Mouse (Mus musculus): ENCODE data around the gene Gltp. TPM values are rescaled to one million over a fixed set of nuclear protein-coding genes. Genes with fewer than 3 reads are reported as not detected.
A peak's percentile ranks its signal among the peaks of the same experiment; 100 is the strongest.

The Gltp gene
- total RNA-seq, 1 experiment from 2014 or later, result 75.9 TPM

DNA sequence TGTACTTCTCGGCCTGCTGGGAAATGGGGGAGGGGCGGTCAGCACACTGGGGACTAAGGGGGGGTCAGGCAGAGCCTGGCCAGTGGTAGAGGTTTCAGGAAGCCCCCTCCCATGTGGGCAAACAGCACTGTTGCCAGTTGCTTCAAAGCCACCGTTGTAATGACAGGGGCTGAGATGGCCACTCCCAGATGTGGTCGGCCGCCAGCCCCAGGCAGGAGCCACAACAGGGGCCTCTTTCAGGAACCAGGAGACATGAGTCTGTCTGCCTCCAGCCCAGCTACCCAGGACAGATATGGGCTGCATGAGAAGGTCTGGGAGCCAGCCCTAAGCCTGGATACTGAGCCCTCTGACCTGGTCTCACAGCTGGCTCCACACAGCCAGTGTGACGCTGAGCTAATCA is 45.9 kb downstream of the Gltp start:
- ATAC-seq (replicated peaks in 1 of 2; ENCODE audit: insufficient read depth in 1 of 2, low FRiP score in 2 of 2, low TSS enrichment in 1 of 2, low read depth in 1 of 2, poor library complexity in 2 of 2, severe bottlenecking in 2 of 2), result no peak

DNA sequence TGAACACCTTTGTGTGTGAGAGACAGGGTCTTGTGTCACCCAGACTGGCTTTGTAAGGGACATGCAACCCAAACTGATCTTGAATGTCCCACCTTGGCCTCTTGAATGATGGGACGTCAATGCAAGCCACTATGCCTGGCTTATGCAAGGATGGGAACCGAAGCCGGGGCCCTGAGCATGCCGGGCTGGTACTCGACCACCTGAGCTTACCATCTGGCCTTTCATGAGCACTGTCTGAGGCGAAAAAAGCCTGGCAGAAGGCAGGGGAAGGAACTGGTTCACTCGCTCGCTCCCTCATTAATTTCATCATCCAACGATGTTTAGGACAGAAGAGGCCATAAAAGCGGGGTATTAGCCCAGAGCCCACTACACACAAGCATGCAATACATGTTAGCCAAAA is 50.0 kb downstream of the Gltp start:
- ATAC-seq (replicated peaks in 1 of 2; ENCODE audit: insufficient read depth in 1 of 2, low FRiP score in 2 of 2, low TSS enrichment in 1 of 2, low read depth in 1 of 2, poor library complexity in 2 of 2, severe bottlenecking in 2 of 2), result no peak

DNA sequence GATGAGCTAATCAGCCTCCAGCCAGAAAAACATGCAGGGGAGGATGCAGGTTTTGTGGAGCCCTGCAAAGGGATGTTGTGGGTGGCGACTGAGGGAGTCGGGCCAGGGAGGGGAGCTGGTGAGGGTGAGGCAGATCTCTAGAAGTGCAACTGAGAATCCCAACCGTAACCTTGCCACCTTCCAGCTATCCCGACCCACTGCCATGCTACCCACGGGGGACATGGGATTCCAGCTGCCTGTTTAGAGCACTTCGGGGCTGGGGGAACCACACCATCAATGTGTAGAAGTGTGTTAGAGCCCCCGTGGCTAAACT is 51.2 kb downstream of the Gltp start:
- no peak for ATAC-seq (replicated peaks in 1 of 2; ENCODE audit: insufficient read depth in 1 of 2, low FRiP score in 2 of 2, low TSS enrichment in 1 of 2, low read depth in 1 of 2, poor library complexity in 2 of 2, severe bottlenecking in 2 of 2)

DNA sequence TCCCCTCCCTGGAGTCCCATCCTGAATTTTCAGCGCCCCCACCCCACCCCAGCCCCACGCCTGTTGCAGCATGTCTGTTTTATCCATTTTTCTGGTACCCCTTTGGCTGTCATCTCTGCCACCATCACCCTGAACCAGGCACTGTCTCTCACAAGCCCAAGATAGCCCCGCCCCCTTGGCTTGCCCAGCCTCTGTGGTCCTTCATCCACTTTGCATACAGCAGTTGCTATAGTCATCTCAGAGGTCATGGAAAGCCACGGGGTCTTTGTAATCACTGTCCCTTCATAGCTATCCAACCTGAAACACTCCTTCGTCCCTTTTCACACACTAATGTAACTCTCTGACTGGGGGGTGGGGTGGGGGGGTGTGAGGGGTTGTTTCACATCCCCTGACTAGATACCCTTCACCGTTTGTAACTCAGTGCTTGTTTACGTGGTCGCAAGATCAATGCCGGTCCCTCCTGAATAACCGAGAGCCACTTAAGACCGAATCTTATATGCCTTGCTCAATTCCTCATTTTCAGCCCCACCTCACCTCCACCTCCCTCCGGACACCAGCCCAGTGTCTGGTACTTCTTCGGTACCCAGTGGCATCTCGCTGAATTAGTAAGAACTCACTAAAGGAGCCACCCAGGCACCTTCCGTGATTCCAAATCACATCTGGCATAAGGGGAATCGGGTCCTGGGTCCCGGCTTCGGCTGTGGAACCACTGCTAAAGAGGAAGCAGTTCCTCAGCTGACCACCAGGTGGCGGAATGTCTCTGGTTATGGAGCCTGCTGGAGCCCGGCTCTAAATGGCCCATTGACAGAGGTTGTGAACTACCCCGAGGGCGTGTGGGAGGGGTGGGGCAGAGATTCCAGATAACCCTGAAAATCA is 51.8 kb downstream of the Gltp start:
- peak; percentile 87 to 90 for ATAC-seq (replicated peaks in 1 of 2; ENCODE audit: insufficient read depth in 1 of 2, low FRiP score in 2 of 2, low TSS enrichment in 1 of 2, low read depth in 1 of 2, poor library complexity in 2 of 2, severe bottlenecking in 2 of 2)

DNA sequence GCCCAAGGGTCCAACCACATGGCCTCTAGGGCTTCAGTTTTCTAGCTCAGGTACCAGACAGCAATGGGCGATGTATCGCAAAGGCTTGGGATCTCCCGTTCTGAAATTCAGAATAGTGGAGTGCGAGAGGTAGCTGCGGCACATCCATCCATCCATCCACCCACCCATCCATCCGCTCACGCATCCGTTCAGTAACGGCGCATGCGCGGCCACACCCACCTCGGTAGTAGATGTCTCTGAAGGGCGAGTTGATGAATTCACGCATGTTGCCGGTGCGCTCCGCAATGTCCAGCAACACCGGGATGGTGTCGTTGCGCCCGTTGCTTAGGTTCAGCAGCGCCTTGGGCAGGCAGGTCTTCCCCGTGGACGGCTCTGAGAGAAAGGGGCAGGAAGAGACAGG is 54.7 kb downstream of the Gltp start:
- ATAC-seq (replicated peaks in 1 of 2; ENCODE audit: insufficient read depth in 1 of 2, low FRiP score in 2 of 2, low TSS enrichment in 1 of 2, low read depth in 1 of 2, poor library complexity in 2 of 2, severe bottlenecking in 2 of 2), result no peak

DNA sequence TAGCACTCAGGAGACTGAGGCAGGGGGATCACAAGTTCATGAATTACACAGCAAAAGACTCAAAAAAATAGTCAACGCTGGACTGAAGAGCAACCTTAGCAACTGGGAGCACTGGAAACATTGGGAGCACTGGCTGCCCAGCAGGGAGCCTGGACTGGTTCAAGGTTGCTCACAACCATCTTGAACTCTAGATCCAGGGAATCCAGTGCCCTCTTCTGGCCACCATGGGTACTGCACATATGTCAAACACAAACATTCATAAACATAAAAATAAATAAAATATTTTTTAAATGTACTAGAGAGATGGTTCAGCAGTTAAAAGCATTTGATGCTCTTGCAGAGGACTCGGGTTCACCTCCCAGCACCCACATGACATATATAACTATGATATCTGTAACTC is 59.4 kb downstream of the Gltp start:
- no peak for ATAC-seq (replicated peaks in 1 of 2; ENCODE audit: insufficient read depth in 1 of 2, low FRiP score in 2 of 2, low TSS enrichment in 1 of 2, low read depth in 1 of 2, poor library complexity in 2 of 2, severe bottlenecking in 2 of 2)

DNA sequence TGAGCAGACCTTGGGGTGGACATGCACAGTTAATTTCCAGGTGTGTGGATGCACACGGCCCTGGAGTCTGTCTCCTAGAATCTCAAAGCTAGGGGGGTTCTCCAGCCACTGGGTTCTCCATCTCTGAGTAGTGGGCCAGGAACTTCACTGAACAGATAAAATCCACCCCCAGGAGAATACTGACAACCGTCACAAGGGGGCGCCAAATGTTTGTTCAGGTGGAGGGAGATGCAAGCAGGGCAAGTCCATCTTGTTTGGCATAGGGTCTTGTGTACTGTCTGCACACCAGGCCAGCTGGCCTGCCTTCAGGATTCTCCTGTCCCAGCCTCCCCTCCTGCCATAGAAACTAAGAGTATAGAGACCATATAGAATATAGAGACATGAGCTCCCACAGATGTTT is 65.2 kb downstream of the Gltp start:
- peak; percentile 41 to 46; a peak in 3 of 4 replicates for ATAC-seq (replicated peaks in 1 of 2; ENCODE audit: insufficient read depth in 1 of 2, low FRiP score in 2 of 2, low TSS enrichment in 1 of 2, low read depth in 1 of 2, poor library complexity in 2 of 2, severe bottlenecking in 2 of 2)

DNA sequence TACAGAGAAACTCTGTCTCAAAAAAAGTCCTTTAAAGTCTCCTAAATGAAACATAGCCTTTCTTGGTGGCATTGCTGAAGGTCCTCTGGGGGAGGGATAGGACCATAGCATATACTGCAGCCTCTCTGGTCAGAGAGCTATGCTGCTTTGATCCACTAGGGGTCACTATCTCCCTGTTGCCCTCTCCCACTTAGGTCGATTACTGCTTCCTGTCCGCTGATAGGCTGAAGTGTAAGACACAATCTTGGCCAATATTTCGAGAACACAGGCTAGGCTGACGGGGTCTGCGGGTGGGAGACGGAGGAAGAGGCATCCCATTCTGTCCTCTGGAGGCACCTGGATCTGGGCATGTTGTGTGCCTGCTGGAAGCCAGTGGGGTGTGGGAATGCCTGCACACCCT is 70.5 kb downstream of the Gltp start:
- ATAC-seq (replicated peaks in 1 of 2; ENCODE audit: insufficient read depth in 1 of 2, low FRiP score in 2 of 2, low TSS enrichment in 1 of 2, low read depth in 1 of 2, poor library complexity in 2 of 2, severe bottlenecking in 2 of 2), result peak; percentile 63 to 77

Other genes starting within 250 kb of the Gltp start
- 7.8 and 11.1 TPM in 2 replicates for gene Mmab, start 246.9 kb downstream of the Gltp start, total RNA-seq (2017)
- gene Mvk, start 246.7 kb downstream of the Gltp start, total RNA-seq (2017), result 4.3 and 7.9 TPM in 2 replicates
- 0.20 TPM in 1 of 2 replicates, not detected in the other for gene Fam222a, start 123.0 kb downstream of the Gltp start, total RNA-seq (2017)
- 0.25 and 0.69 TPM in 2 replicates for gene Trpv4, start 32.6 kb downstream of the Gltp start, total RNA-seq (2017)
- 16.3 and 21.2 TPM in 2 replicates for gene Tchp, start 16.8 kb upstream of the Gltp start, total RNA-seq (2017)
- 480 and 493 TPM in 2 replicates for gene Ankrd13a, start 83.7 kb upstream of the Gltp start, total RNA-seq (2017)
- 120 and 128 TPM in 2 replicates for gene Git2, start 84.5 kb upstream of the Gltp start, total RNA-seq (2017)
- gene 1500011B03Rik, start 132.5 kb upstream of the Gltp start, total RNA-seq (2017), result 62.8 and 67.2 TPM in 2 replicates
- 0.65 TPM in 1 of 2 replicates, not detected in the other for gene 4930519G04Rik, start 162.7 kb upstream of the Gltp start, total RNA-seq (2017)
- not detected in 2 replicates for gene Gm9936, start 167.7 kb upstream of the Gltp start, total RNA-seq (2017)
- gene Oasl2, start 206.0 kb upstream of the Gltp start, total RNA-seq (2017), result 52.4 and 61.4 TPM in 2 replicates
- gene Oasl1, start 232.3 kb upstream of the Gltp start, total RNA-seq (2017), result 3.4 and 5.5 TPM in 2 replicates